28 mouse cellular contexts compared by ENCODE assay signal in the genomic region with DNA sequence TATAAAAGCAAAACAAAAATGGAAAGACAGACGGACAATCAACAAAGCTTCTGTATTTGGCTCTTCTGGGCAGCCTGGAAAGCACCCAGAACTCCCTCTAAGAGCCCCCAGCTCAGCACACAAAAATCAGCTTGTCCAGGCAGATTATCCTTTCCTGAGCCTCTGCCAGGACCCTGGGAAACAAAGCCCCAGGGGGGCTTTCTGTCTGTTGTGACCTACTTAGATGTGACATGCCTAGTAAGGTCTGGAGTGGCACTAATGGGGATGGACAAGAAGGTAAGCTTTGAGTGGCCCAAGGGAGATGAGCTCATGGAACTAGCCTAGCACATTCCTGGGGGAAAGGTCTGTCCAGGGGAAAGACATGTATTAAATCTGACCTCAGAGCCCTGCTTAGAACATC.
DNase-seq lines count a peak whose midpoint lies in the region; ATAC-seq lines count a peak whose summit lies in the region.
"Had no signal": no experiment of that assay in that cellular context is flagged by ENCODE, and none has a peak within 500 bp of the region (broad histone marks: within the 10 kb centered on the region; RNA-seq: fewer than 3 reads in every experiment).

No protein-coding gene starts in this region.

- no peaks in the 10 kb centered on the region for H3K27me3 ChIP-seq in embryonic facial prominence, embryonic 14.5 days (replicated peaks; ENCODE audit: control insufficient read depth, insufficient read depth, low read length)
- no peaks in the 10 kb centered on the region for H3K27me3 ChIP-seq in embryonic facial prominence, embryonic 10.5 days (replicated peaks; ENCODE audit: low read depth, poor library complexity, severe bottlenecking)
- no peaks in the 10 kb centered on the region for H3K27me3 ChIP-seq in forebrain, embryonic 14.5 days (replicated peaks; ENCODE audit: control insufficient read depth, insufficient read depth, low read length)
- H3K27me3 ChIP-seq: embryonic facial prominence, embryonic 13.5 days; forebrain, embryonic 15.5 days; heart, embryonic 13.5 days; hindbrain, embryonic 12.5 days; limb, embryonic 15.5 days; liver, embryonic 15.5 days; lung, embryonic 15.5 days; megakaryocyte, embryonic 14.5 days; Patski; stomach, embryonic 15.5 days had no signal

- no peak overlapping the region for H3K9ac ChIP-seq in embryonic facial prominence, embryonic 14.5 days (ENCODE audit: low read depth, low read length)
- H3K9ac ChIP-seq in forebrain, embryonic 14.5 days (ENCODE audit: low read length): no peak overlapping the region
- H3K9ac ChIP-seq: embryonic facial prominence, embryonic 13.5 days; forebrain, embryonic 15.5 days; heart, embryonic 13.5 days; hindbrain, embryonic 12.5 days; limb, embryonic 15.5 days; liver, embryonic 15.5 days; lung, embryonic 15.5 days; stomach, embryonic 15.5 days had no signal

- no peaks in the 10 kb centered on the region for H3K9me3 ChIP-seq in embryonic facial prominence, embryonic 14.5 days (ENCODE audit: control insufficient read depth, low read length)
- H3K9me3 ChIP-seq in embryonic facial prominence, embryonic 10.5 days: no peaks in the 10 kb centered on the region
- H3K9me3 ChIP-seq in forebrain, embryonic 14.5 days (replicated peaks; ENCODE audit: control insufficient read depth, low read length): no peaks in the 10 kb centered on the region
- H3K9me3 ChIP-seq: embryonic facial prominence, embryonic 13.5 days; forebrain, embryonic 15.5 days; heart, embryonic 13.5 days; hindbrain, embryonic 12.5 days; limb, embryonic 15.5 days; liver, embryonic 15.5 days; lung, embryonic 15.5 days; stomach, embryonic 15.5 days had no signal

- ATAC-seq in embryonic facial prominence, embryonic 14.5 days (ENCODE audit: low read depth): no peak
- ATAC-seq in forebrain, embryonic 14.5 days: no peak
- ATAC-seq: CD4-positive, CD25-positive, alpha-beta regulatory T cell, adult 4 months; forebrain, embryonic 15.5 days; inflammation-experienced regulatory T-cells, adult 6 months; Patski had no signal

- no peak overlapping the region for H3K4me2 ChIP-seq in embryonic facial prominence, embryonic 14.5 days (ENCODE audit: low read depth, low read length)
- no peak overlapping the region for H3K4me2 ChIP-seq in forebrain, embryonic 14.5 days (ENCODE audit: low read length)
- H3K4me2 ChIP-seq: embryonic facial prominence, embryonic 13.5 days; forebrain, embryonic 15.5 days; heart, embryonic 13.5 days; hindbrain, embryonic 12.5 days; limb, embryonic 15.5 days; liver, embryonic 15.5 days; lung, embryonic 15.5 days; stomach, embryonic 15.5 days had no signal

- DNase-seq in embryonic facial prominence, embryonic 14.5 days (ENCODE audit: low spot score): peak; percentile 26
- DNase-seq in embryonic facial prominence, embryonic 10.5 days (ENCODE audit: low spot score): no peak
- peak; percentile 56 for DNase-seq in Muller cell, postnatal 12 days (ENCODE audit: inconsistent ontology term)
- DNase-seq in cerebellum, adult 8-10 months: peak; percentile 5
- DNase-seq in cerebellum, postnatal 36 days: peak; percentile 12 to 24
- DNase-seq in forebrain, embryonic 14.5 days (ENCODE audit: low spot score): no peak
- no peak for DNase-seq in layer of hippocampus, adult 9-11 months
- no peak for DNase-seq in frontal cortex, postnatal 14 days (ENCODE audit: low spot score in 2 of 2)
- DNase-seq: adrenal gland, postnatal 36 days; gastrocnemius, postnatal 10 days; heart, postnatal 14 days; kidney, adult 18-20 months; kidney, postnatal 4 days; lung, postnatal 36 days; right cerebral cortex, adult 18-20 months; thymus, postnatal 25 days had no signal

- H3K36me3 ChIP-seq in embryonic facial prominence, embryonic 14.5 days (ENCODE audit: control insufficient read depth, insufficient read depth, low read length): no peaks in the 10 kb centered on the region
- no peaks in the 10 kb centered on the region for H3K36me3 ChIP-seq in embryonic facial prominence, embryonic 10.5 days (replicated peaks)
- H3K36me3 ChIP-seq in forebrain, embryonic 14.5 days (ENCODE audit: control insufficient read depth, insufficient read depth, low read length): no peaks in the 10 kb centered on the region
- H3K36me3 ChIP-seq: embryonic facial prominence, embryonic 13.5 days; forebrain, embryonic 15.5 days; heart, embryonic 13.5 days; hindbrain, embryonic 12.5 days; limb, embryonic 15.5 days; liver, embryonic 15.5 days; lung, embryonic 15.5 days; stomach, embryonic 15.5 days had no signal

- WGBS in embryonic facial prominence, embryonic 14.5 days: 79% methylated on average over 1 of the region's 1 CpGs
- 67% methylated on average over 1 of the region's 1 CpGs for WGBS in embryonic facial prominence, embryonic 10.5 days
- WGBS in forebrain, embryonic 14.5 days: 56% methylated on average over 1 of the region's 1 CpGs

- H3K4me1 ChIP-seq in embryonic facial prominence, embryonic 14.5 days (ENCODE audit: control insufficient read depth, insufficient read depth, low read length): no peaks in the 10 kb centered on the region
- H3K4me1 ChIP-seq in embryonic facial prominence, embryonic 10.5 days: no peaks in the 10 kb centered on the region
- no peaks in the 10 kb centered on the region for H3K4me1 ChIP-seq in forebrain, embryonic 14.5 days (ENCODE audit: control insufficient read depth, insufficient read depth, low read length)
- H3K4me1 ChIP-seq: embryonic facial prominence, embryonic 13.5 days; forebrain, embryonic 15.5 days; heart, embryonic 13.5 days; hindbrain, embryonic 12.5 days; limb, embryonic 15.5 days; liver, embryonic 15.5 days; lung, embryonic 15.5 days; megakaryocyte, embryonic 14.5 days; stomach, embryonic 15.5 days had no signal

- no peak overlapping the region for H3K4me3 ChIP-seq in embryonic facial prominence, embryonic 14.5 days (ENCODE audit: low read depth, low read length)
- no peak overlapping the region for H3K4me3 ChIP-seq in embryonic facial prominence, embryonic 10.5 days
- no peak overlapping the region for H3K4me3 ChIP-seq in forebrain, embryonic 14.5 days (ENCODE audit: low read depth, low read length)
- H3K4me3 ChIP-seq: embryonic facial prominence, embryonic 13.5 days; forebrain, embryonic 15.5 days; heart, embryonic 13.5 days; hindbrain, embryonic 12.5 days; limb, embryonic 15.5 days; liver, embryonic 15.5 days; lung, embryonic 15.5 days; megakaryocyte, embryonic 14.5 days; stomach, embryonic 15.5 days had no signal

- no peak overlapping the region for H3K27ac ChIP-seq in embryonic facial prominence, embryonic 14.5 days (replicated peaks; ENCODE audit: low read depth, low read length)
- H3K27ac ChIP-seq in embryonic facial prominence, embryonic 10.5 days (replicated peaks): no peak overlapping the region
- H3K27ac ChIP-seq in forebrain, embryonic 14.5 days (ENCODE audit: low read depth, low read length): no peak overlapping the region
- H3K27ac ChIP-seq: embryonic facial prominence, embryonic 13.5 days; forebrain, embryonic 15.5 days; heart, embryonic 13.5 days; hindbrain, embryonic 12.5 days; limb, embryonic 15.5 days; liver, embryonic 15.5 days; lung, embryonic 15.5 days; stomach, embryonic 15.5 days had no signal

Comparison
In these comparisons a context has a peak if more than half of its experiments do, and no peak if none do; other contexts are left out.
1. DNase-seq: peak in embryonic facial prominence, embryonic 14.5 days (single experiment), Muller cell, postnatal 12 days (single experiment), cerebellum, adult 8-10 months (single experiment) and cerebellum, postnatal 36 days (2 of 2); none in embryonic facial prominence, embryonic 10.5 days (single experiment), forebrain, embryonic 14.5 days (single experiment), layer of hippocampus, adult 9-11 months (single experiment) and frontal cortex, postnatal 14 days (0 of 2).